Mouse (Mus musculus) hindbrain, embryonic 11.5 days (tissue): ENCODE results near the gene Zfp46. TPM values are rescaled to one million over a fixed set of nuclear protein-coding genes. Genes with fewer than 3 reads are reported as not detected.

Experiments
- ATAC-seq: fragments of 200-750 bp; cut with Nextera tagmentation; 2 replicates; pipeline ENCODE4 v1.8.0; 2017; ENCODE audit warnings: mild to moderate bottlenecking, moderate TSS enrichment, moderate library complexity; ENCODE audit not compliant: low FRiP score
- DNase-seq: peaks from one replicate; pipeline ENCODE4 v3.0.0-alpha.2; 2015; ENCODE audit warnings: low spot score
- H3K27ac ChIP-seq: fragments of 300-500 bp; sonication (generic); 2 replicates; pipeline ENCODE4 v1.5.1; 2014; ENCODE audit warnings: mild to moderate bottlenecking, low read depth, low read length
- H3K27me3 ChIP-seq: fragments of 300-500 bp; sonication (generic); 2 replicates; pipeline ENCODE4 v1.6.1; 2014; ENCODE audit warnings: mild to moderate bottlenecking, low read length, moderate library complexity, mixed read lengths; ENCODE audit not compliant: control insufficient read depth, insufficient read depth
- H3K36me3 ChIP-seq: fragments of 300-500 bp; sonication (generic); 2 replicates; pipeline ENCODE4 v1.6.1; 2014; ENCODE audit warnings: mild to moderate bottlenecking, low read length, moderate library complexity, mixed read lengths; ENCODE audit not compliant: control insufficient read depth, insufficient read depth
- H3K4me1 ChIP-seq: fragments of 300-500 bp; sonication (generic); replicated peaks from 2 replicates; pipeline ENCODE4 v1.6.1; 2014; ENCODE audit warnings: low read length, mixed read lengths; ENCODE audit not compliant: control insufficient read depth, insufficient read depth
- H3K4me2 ChIP-seq: fragments of 300-500 bp; sonication (generic); replicated peaks from 2 replicates; pipeline ENCODE4 v1.6.1; 2014; ENCODE audit warnings: mild to moderate bottlenecking, low read depth, low read length
- H3K4me3 ChIP-seq: fragments of 300-500 bp; sonication (generic); 2 replicates; pipeline ENCODE4 v1.5.1; 2014; ENCODE audit warnings: low read depth, low read length
- H3K9ac ChIP-seq: fragments of 300-500 bp; sonication (generic); 2 replicates; pipeline ENCODE4 v1.6.1; 2014; ENCODE audit warnings: low read depth, low read length
- H3K9me3 ChIP-seq: fragments of 300-500 bp; sonication (generic); 2 replicates; pipeline ENCODE4 v1.6.1; 2016; ENCODE audit warnings: low read length; ENCODE audit not compliant: control insufficient read depth
- WGBS: fragments of 180-500 bp; shearing (Covaris S2); extraction: QIAGEN DNeasy Blood & Tissue Kit; methylation state at CpG from one replicate; pipeline ENCODE4 v1.1.7; 2014; 5-methylcytosine and 5-hydroxymethylcytosine counted together
- polyA plus RNA-seq: library from polyadenylated mRNA; unstranded; fragments of >200 nt; fragmentation: Nextera tagmentation; extraction: Ambion mirVana; gene quantifications from 2 replicates; pipeline ENCODE4 v1.2.1, GENCODE M21; 2014

Zfp46 gene
- polyA plus RNA-seq, 1 experiment from 2014 or later: 26.2 TPM

- Histone ChIP-seq H3K27ac (no peak overlapping the region), H3K27me3 (no peaks in the 10 kb centered on the region), H3K4me3 (no peak overlapping the region), H3K36me3 (no peaks in the 10 kb centered on the region), H3K9me3 (no peaks in the 10 kb centered on the region), H3K4me1 (peaks cover 10% of the 10 kb centered on the region; the same call in 1 of the 2 replicates), H3K4me2 (no peak overlapping the region), H3K9ac (no peak overlapping the region)
- no peak for DNase-seq
- WGBS: 55% methylated on average over 9 of the region's 9 CpGs
- ATAC-seq: no peak
Measured at GRCm38 (mm10) chr4:136281611-136282010, 2.9 kb upstream of the Zfp46 start.

GRCm38 (mm10) chr4:136282621-136283480 is 1.6 kb upstream of the Zfp46 start:
- peak; percentile 60 for DNase-seq
- H3K4me1 ChIP-seq: peaks cover 10% of the 10 kb centered on the region; the same call in 1 of the 2 replicates
- ATAC-seq: no peak
- H3K4me2 ChIP-seq: no peak overlapping the region
- H3K4me3 ChIP-seq: no peak overlapping the region
- no peaks in the 10 kb centered on the region for H3K27me3 ChIP-seq
- peak overlapping the region; percentile 16; the same call in 1 of the 2 replicates for H3K9ac ChIP-seq
- no peaks in the 10 kb centered on the region for H3K36me3 ChIP-seq
- H3K27ac ChIP-seq: no peak overlapping the region
- no peaks in the 10 kb centered on the region for H3K9me3 ChIP-seq
- 28% methylated on average over 10 of the region's 10 CpGs for whole genome bisulfite sequencing

GRCm38 (mm10) chr4:136283783-136284182 is 700 bp upstream of the Zfp46 start:
- Histone ChIP-seq H3K27ac (no peak overlapping the region), H3K4me1 (peaks cover 10% of the 10 kb centered on the region; the same call in 1 of the 2 replicates)

GRCm38 (mm10) chr4:136284891-136285290 is 408 bp downstream of the Zfp46 start:
- ATAC-seq: no peak; the same call in 1 of the 2 replicates
- Histone ChIP-seq H3K4me2 (peak overlapping the region; percentile 67), H3K9ac (peak overlapping the region; percentile 68), H3K4me1 (peaks cover 12% of the 10 kb centered on the region), H3K27ac (peak overlapping the region; percentile 86), H3K4me3 (peak overlapping the region; percentile 44), H3K36me3 (0 out of 2 replicates have a peak, but pooled peaks cover 6% of the 10 kb centered on the region), H3K27me3 (peaks cover 10% of the 10 kb centered on the region), H3K9me3 (no peaks in the 10 kb centered on the region)
- no peak for DNase-seq
- 48% methylated on average over 6 of the region's 6 CpGs for WGBS

More at GRCm38 (mm10) chr4:136283783-136284182, 700 bp upstream of the Zfp46 start:
- Histone ChIP-seq H3K4me3 (no peak overlapping the region), H3K36me3 (0 out of 2 replicates have a peak, but pooled peaks cover 5% of the 10 kb centered on the region), H3K27me3 (peaks cover 1% of the 10 kb centered on the region), H3K4me2 (no peak overlapping the region), H3K9me3 (no peaks in the 10 kb centered on the region), H3K9ac (no peak overlapping the region)
- ATAC-seq: no peak
- 14% methylated on average over 2 of the region's 2 CpGs for WGBS
- peak; percentile 22 for DNase-seq

- WGBS: under 1% methylated on average over 25 of the region's 25 CpGs
- Histone ChIP-seq H3K9me3 (no peaks in the 10 kb centered on the region), H3K4me2 (peak overlapping the region; percentile 67), H3K27me3 (peaks cover 15% of the 10 kb centered on the region), H3K27ac (peak overlapping the region; percentile 86), H3K9ac (peak overlapping the region; percentile 68), H3K4me3 (peak overlapping the region; percentile 44), H3K4me1 (peaks cover 17% of the 10 kb centered on the region), H3K36me3 (peaks cover 9% of the 10 kb centered on the region; the same call in 1 of the 2 replicates)
- ATAC-seq (peak; percentile 95), DNase-seq (peak; percentile 93)
Measured at GRCm38 (mm10) chr4:136285348-136285810, 896 bp downstream of the Zfp46 start.

DNA sequence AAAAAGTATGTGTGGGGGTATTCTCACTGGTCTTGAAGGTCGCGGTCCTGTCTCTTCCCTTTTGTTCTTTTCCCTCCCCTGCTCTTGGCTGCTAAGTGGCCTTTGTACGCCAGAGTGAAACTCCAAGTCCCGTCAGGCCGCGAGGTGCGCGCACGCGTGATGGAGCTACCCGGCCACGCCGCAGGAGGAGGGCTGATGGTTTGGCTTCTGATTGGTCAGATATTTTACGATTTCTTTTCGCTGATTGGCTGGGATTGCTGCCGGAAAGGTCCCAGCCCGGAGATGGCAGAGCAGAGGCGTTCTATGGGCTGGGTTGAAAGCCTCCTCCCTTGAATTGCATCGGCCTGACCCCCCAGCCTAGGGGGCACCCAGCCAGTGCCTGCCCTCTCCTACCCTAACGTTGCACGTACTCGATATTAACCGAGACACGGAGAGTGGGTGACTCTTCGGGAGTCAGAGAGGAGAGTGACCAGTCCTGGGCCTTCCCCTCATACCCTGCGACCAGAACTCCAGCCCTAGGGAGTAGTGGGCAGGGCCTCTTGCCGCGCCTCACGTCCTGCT is 1.4 kb downstream of the Zfp46 start:
- ATAC-seq: peak; percentile 92
- under 1% methylated on average over 29 of the region's 29 CpGs for WGBS
- Histone ChIP-seq H3K4me2 (peak overlapping the region; percentile 67), H3K36me3 (peaks cover 10% of the 10 kb centered on the region; the same call in 1 of the 2 replicates), H3K27me3 (peaks cover 18% of the 10 kb centered on the region), H3K4me1 (peaks cover 21% of the 10 kb centered on the region), H3K27ac (peak overlapping the region; percentile 86), H3K4me3 (peak overlapping the region; percentile 44), H3K9ac (peak overlapping the region; percentile 69), H3K9me3 (no peaks in the 10 kb centered on the region)
- DNase-seq: peak; percentile 95

DNA sequence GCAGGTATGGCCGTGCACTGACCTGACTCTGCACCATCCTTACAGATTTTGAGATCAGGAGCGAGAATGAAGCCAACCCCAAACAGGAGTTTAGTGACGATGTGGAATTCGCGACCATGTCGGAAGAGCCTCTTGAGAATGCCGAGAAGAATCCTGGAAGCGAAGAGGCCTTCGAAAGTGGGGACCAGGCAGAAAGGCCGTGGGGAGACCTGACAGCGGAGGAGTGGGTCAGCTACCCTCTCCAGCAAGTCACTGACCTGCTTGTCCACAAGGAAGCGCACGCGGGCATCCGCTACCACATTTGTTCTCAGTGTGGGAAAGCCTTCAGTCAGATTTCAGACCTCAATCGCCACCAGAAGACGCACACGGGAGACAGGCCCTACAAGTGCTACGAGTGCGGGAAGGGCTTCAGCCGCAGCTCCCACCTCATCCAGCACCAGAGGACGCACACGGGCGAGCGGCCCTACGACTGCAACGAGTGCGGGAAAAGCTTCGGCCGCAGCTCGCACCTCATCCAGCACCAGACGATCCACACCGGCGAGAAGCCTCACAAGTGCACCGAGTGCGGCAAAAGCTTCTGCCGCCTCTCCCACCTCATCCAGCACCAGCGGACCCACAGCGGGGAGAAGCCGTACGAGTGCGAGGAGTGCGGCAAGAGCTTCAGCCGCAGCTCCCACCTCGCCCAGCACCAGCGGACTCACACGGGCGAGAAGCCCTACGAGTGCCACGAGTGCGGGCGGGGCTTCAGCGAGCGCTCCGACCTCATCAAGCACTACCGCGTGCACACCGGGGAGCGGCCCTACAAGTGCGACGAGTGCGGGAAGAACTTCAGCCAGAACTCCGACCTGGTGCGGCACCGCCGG is 5.7 kb downstream of the Zfp46 start:
- peaks cover 13% of the 10 kb centered on the region; the same call in 1 of the 2 replicates for H3K36me3 ChIP-seq
- DNase-seq: peak; percentile 54
- peaks cover 18% of the 10 kb centered on the region for H3K27me3 ChIP-seq
- peak overlapping the region; percentile 15; the same call in 1 of the 2 replicates for H3K4me3 ChIP-seq
- ATAC-seq: no peak
- H3K27ac ChIP-seq: no peak overlapping the region
- H3K9ac ChIP-seq: no peak overlapping the region; the same call in 1 of the 2 replicates
- peaks cover 13% of the 10 kb centered on the region; the same call in 1 of the 2 replicates for H3K4me1 ChIP-seq
- peak overlapping the region; percentile 16 for H3K4me2 ChIP-seq
- H3K9me3 ChIP-seq: no peaks in the 10 kb centered on the region
- WGBS: 21% methylated on average over 66 of the region's 66 CpGs
